Mouse (Mus musculus) kidney, embryonic 15.5 days (tissue): ENCODE measurements around the gene Ocm. TPM values are rescaled to one million over a fixed set of nuclear protein-coding genes. Genes with fewer than 3 reads are reported as not detected.
"Not testable (repeated sequence)": the region's sequence is repeated elsewhere in the genome, so short reads cannot be mapped to it uniquely, and the experiment has no call there.

Source experiments
- ATAC-seq: fragments of 200-750 bp; cut with Nextera tagmentation; replicated peaks from 2 replicates; pipeline ENCODE4 v1.8.0; 2017; ENCODE audit warnings: moderate TSS enrichment; ENCODE audit not compliant: low FRiP score
- H3K27ac ChIP-seq: fragments of 300-500 bp; sonication (generic); 2 replicates; pipeline ENCODE4 v1.5.1; 2015; ENCODE audit warnings: mild to moderate bottlenecking, inconsistent platforms
- H3K27me3 ChIP-seq: fragments of 300-500 bp; sonication (generic); 2 replicates; pipeline ENCODE4 v1.6.1; 2015; ENCODE audit warnings: inconsistent platforms
- H3K36me3 ChIP-seq: fragments of 300-500 bp; sonication (generic); 2 replicates; pipeline ENCODE4 v1.6.1; 2015; ENCODE audit warnings: inconsistent platforms
- H3K4me1 ChIP-seq: fragments of 300-500 bp; sonication (generic); 2 replicates; pipeline ENCODE4 v1.6.1; 2015; ENCODE audit warnings: inconsistent platforms
- H3K4me2 ChIP-seq: fragments of 300-500 bp; sonication (generic); 2 replicates; pipeline ENCODE4 v1.6.1; 2015; ENCODE audit warnings: moderate library complexity, mild to moderate bottlenecking, inconsistent platforms
- H3K4me3 ChIP-seq: fragments of 300-500 bp; sonication (generic); replicated peaks from 2 replicates; pipeline ENCODE4 v1.5.1; 2015; ENCODE audit warnings: mild to moderate bottlenecking, inconsistent platforms
- H3K9ac ChIP-seq: fragments of 300-500 bp; sonication (generic); 2 replicates; pipeline ENCODE4 v1.6.1; 2015; ENCODE audit warnings: mild to moderate bottlenecking, inconsistent platforms
- H3K9me3 ChIP-seq: fragments of 300-500 bp; sonication (generic); replicated peaks from 2 replicates; pipeline ENCODE4 v1.6.1; 2016; ENCODE audit warnings: inconsistent platforms
- WGBS: fragments of 180-500 bp; shearing (Covaris S2); methylation state at CpG from one replicate; pipeline ENCODE4 v1.1.7; 2015; ENCODE audit warnings: mixed read lengths; 5-methylcytosine and 5-hydroxymethylcytosine counted together
- polyA plus RNA-seq: library from polyadenylated mRNA; unstranded; fragments of >200 nt; fragmentation: Nextera tagmentation; extraction: Ambion mirVana; gene quantifications from 2 replicates; pipeline ENCODE4 v1.2.1, GENCODE M21; 2015

Ocm gene
- polyA plus RNA-seq, 1 experiment from 2014 or later = 5.0 TPM

GRCm38 (mm10) chr5:144039156-144039675 is 12.7 kb upstream of the Ocm start:
- Histone ChIP-seq H3K9ac (no peak overlapping the region), H3K4me3 (no peak overlapping the region), H3K27ac (no peak overlapping the region), H3K4me2 (no peak overlapping the region), H3K4me1 (0 out of 2 replicates have a peak, but pooled peaks cover 4% of the 10 kb centered on the region), H3K36me3 (no peaks in the 10 kb centered on the region), H3K27me3 (no peaks in the 10 kb centered on the region), H3K9me3 (no peaks in the 10 kb centered on the region; the same call in 1 of the 2 replicates)
- 74% methylated on average over 9 of the region's 9 CpGs for WGBS
- no peak for ATAC-seq

GRCm38 (mm10) chr5:144036952-144037351 is 10.5 kb upstream of the Ocm start:
- H3K4me2 ChIP-seq = peak overlapping the region; percentile 35
- H3K4me1 ChIP-seq = 0 out of 2 replicates have a peak, but pooled peaks cover 4% of the 10 kb centered on the region
- WGBS = 59% methylated on average over 17 of the region's 17 CpGs
- no peaks in the 10 kb centered on the region for H3K27me3 ChIP-seq
- H3K4me3 ChIP-seq = no peak overlapping the region
- H3K27ac ChIP-seq = no peak overlapping the region
- no peaks in the 10 kb centered on the region; the same call in 1 of the 2 replicates for H3K9me3 ChIP-seq
- ATAC-seq = no peak
- no peak overlapping the region for H3K9ac ChIP-seq
- no peaks in the 10 kb centered on the region for H3K36me3 ChIP-seq

DNA sequence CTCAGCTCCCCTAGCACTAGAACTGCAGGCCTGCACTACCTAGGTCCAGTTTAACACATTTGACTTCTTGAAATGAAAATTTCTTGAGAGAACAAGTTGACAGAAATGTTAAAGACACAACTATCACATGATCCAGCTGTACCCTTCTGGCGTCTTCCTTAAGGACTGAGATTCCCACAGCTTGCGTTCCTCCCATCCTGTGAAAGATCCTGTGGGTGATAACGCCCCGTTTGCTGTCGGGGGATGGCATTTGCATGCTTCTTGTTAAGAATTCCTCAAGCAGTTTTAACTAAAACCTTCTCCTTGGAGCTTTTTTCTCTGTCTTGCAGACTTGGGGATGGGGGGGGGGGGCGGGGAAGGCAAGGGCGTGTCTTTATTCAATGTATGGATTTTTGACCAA is 8.1 kb upstream of the Ocm start:
- Histone ChIP-seq H3K36me3 (no peaks in the 10 kb centered on the region), H3K4me3 (no peak overlapping the region), H3K27ac (no peak overlapping the region), H3K9me3 (no peaks in the 10 kb centered on the region), H3K9ac (no peak overlapping the region), H3K4me1 (no peaks in the 10 kb centered on the region), H3K4me2 (no peak overlapping the region), H3K27me3 (no peaks in the 10 kb centered on the region)
- ATAC-seq = no peak
- WGBS = 68% methylated on average over 7 of the region's 7 CpGs

DNA sequence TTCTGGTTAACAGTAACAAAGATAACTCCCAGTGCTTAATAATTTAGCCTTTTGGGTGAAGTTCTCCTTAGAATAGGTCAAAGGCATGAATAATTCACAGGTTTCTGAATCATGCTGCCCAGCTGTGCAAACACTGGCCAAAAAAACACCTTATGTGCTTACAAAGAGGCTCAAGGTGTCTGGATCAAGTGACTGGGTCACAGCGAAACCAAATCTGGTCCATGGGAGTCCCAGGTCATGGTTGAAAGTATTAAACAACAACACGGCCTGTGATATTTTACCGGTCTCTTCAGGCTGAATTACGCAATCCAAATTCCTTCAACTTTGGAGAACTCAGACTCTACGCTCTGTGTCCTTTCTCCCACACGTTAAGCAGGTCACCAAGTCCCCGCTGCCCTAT is 6.0 kb upstream of the Ocm start:
- Histone ChIP-seq H3K9ac (no peak overlapping the region), H3K27ac (no peak overlapping the region), H3K27me3 (no peaks in the 10 kb centered on the region), H3K4me1 (no peaks in the 10 kb centered on the region), H3K4me2 (no peak overlapping the region), H3K36me3 (no peaks in the 10 kb centered on the region), H3K9me3 (no peaks in the 10 kb centered on the region), H3K4me3 (no peak overlapping the region)
- 44% methylated on average over 7 of the region's 7 CpGs for WGBS
- peak; percentile 40; the same call in 1 of the 2 replicates for ATAC-seq

GRCm38 (mm10) chr5:144015845-144016244 is 10.6 kb downstream of the Ocm start:
- Histone ChIP-seq H3K9ac (no peak overlapping the region), H3K4me3 (no peak overlapping the region), H3K4me2 (no peak overlapping the region), H3K4me1 (peaks cover 15% of the 10 kb centered on the region; the same call in 1 of the 2 replicates), H3K27me3 (no peaks in the 10 kb centered on the region), H3K9me3 (no peaks in the 10 kb centered on the region), H3K36me3 (peaks cover 16% of the 10 kb centered on the region), H3K27ac (no peak overlapping the region)
- no peak for ATAC-seq
- 65% methylated on average over 9 of the region's 9 CpGs for WGBS

- Histone ChIP-seq H3K27me3 (no peaks in the 10 kb centered on the region), H3K4me3 (peak overlapping the region; percentile 92), H3K4me2 (peak overlapping the region; percentile 55), H3K9me3 (no peaks in the 10 kb centered on the region), H3K27ac (no peak overlapping the region), H3K9ac (no peak overlapping the region), H3K36me3 (peaks cover 22% of the 10 kb centered on the region), H3K4me1 (peaks cover 15% of the 10 kb centered on the region; the same call in 1 of the 2 replicates)
- WGBS = 74% methylated on average over 3 of the region's 3 CpGs
- no peak; the same call in 1 of the 2 replicates for ATAC-seq
These were observed 11.2 kb downstream of the Ocm start for GRCm38 (mm10) chr5:144015312-144015650.

DNA sequence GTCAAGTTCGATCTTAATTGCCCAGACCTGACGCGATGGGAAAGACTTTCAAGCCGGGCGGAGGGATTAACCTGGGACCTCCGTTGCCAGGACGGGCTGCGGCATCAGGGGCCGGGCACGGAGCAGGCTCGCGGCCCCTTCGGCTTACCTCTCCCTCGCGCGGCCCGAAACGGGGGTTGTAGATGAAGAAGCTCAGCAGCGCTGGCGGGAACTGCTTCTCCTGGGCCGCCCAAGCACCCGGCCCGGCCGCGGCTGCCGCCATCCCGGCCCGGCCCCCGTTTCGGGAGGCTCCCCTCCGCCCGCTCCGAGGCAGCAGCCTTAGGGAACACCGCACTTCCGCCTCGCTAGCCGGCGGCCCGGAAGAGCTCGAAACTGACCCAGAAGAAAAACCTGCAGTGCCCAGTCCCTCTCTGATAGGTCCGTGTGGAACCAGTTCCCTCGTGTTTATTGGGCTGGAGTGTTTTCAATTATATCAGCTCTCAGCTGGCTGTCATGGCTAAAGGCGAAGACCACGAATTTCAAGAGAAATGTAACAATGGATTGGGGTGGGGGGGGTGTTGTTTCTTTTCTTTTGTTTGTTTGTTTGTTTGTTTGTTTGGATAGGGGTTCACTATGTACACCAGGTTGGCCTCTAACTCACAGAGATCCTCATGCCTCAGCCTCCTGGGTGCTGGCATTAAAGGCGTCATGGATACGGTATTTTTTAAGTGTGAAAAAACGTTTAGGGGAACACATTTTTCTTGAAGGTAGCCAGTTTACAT is 11.7 kb downstream of the Ocm start, which contains the start of gene Ccz1:
Gene Ccz1 (minus strand): TSS at position 327 of the 761 bp plus-strand sequence.
- ATAC-seq = peak; percentile 99
- Histone ChIP-seq H3K4me2 (peak within 1 kb of the TSS; percentile 55), H3K9me3 (no peaks in the 10 kb centered on the region), H3K9ac (peak within 1 kb of the TSS; percentile 86), H3K27me3 (no peaks in the 10 kb centered on the region), H3K4me1 (peaks cover 15% of the 10 kb centered on the region; the same call in 1 of the 2 replicates), H3K4me3 (peak within 1 kb of the TSS; percentile 92), H3K27ac (peak within 1 kb of the TSS; percentile 89), H3K36me3 (peaks cover 26% of the 10 kb centered on the region)
- 4% methylated on average over 47 of the region's 47 CpGs for WGBS

GRCm38 (mm10) chr5:144013366-144014134 is 12.9 kb downstream of the Ocm start:
- not testable (repeated sequence) for H3K9me3 ChIP-seq, H3K27ac ChIP-seq, ATAC-seq, H3K27me3 ChIP-seq
- H3K9ac ChIP-seq = 0 out of 2 replicates have a peak overlapping the region, but pooled peaks have one; percentile 86
- H3K4me2 ChIP-seq = peak overlapping the region; percentile 55
- WGBS = 61% methylated on average over 13 of the region's 13 CpGs
- H3K4me3 ChIP-seq = peak overlapping the region; percentile 92
- peaks cover 15% of the 10 kb centered on the region; the same call in 1 of the 2 replicates for H3K4me1 ChIP-seq
- peaks cover 38% of the 10 kb centered on the region for H3K36me3 ChIP-seq

GRCm38 (mm10) chr5:144002461-144003192 is 23.8 kb downstream of the Ocm start:
- Histone ChIP-seq H3K27me3 (no peaks in the 10 kb centered on the region), H3K9ac (no peak overlapping the region), H3K9me3 (no peaks in the 10 kb centered on the region), H3K27ac (no peak overlapping the region), H3K4me1 (no peaks in the 10 kb centered on the region), H3K36me3 (peaks cover 91% of the 10 kb centered on the region), H3K4me3 (no peak overlapping the region), H3K4me2 (no peak overlapping the region)
- WGBS = 91% methylated on average over 15 of the region's 15 CpGs
- no peak for ATAC-seq

DNA sequence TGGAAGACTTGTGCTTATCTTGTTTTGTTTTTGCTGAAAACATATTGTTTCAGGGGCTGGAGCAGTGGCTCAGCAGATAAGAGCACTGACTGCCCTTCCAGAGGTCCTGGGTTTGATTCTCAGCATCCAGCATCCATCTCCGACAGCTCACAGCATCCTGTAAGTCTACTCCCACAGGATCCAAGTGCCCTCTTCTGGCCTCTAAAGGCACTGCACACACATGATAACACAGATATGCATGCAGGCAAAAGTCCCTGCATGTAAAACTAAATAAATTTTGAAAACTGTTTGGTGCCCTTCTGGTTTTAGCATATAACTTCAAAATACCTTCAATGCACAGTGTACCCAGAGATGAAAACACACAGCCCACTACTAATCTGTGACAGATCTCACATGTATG is 27.1 kb downstream of the Ocm start:
- peaks cover 99% of the 10 kb centered on the region for H3K36me3 ChIP-seq
- H3K27me3 ChIP-seq = no peaks in the 10 kb centered on the region
- no peaks in the 10 kb centered on the region for H3K9me3 ChIP-seq
- WGBS = 90% methylated on average over 1 of the region's 1 CpGs
- no peak overlapping the region for H3K9ac ChIP-seq
- no peak overlapping the region for H3K4me3 ChIP-seq
- H3K4me2 ChIP-seq = no peak overlapping the region
- no peaks in the 10 kb centered on the region for H3K4me1 ChIP-seq
- H3K27ac ChIP-seq = no peak overlapping the region
- ATAC-seq = no peak

GRCm38 (mm10) chr5:143994632-143995365 is 31.7 kb downstream of the Ocm start:
- H3K4me2 ChIP-seq = no peak overlapping the region
- no peaks in the 10 kb centered on the region for H3K4me1 ChIP-seq
- H3K27me3 ChIP-seq = no peaks in the 10 kb centered on the region
- no peaks in the 10 kb centered on the region for H3K9me3 ChIP-seq
- H3K36me3 ChIP-seq = peaks cover 99% of the 10 kb centered on the region
- no peak overlapping the region for H3K27ac ChIP-seq
- H3K4me3 ChIP-seq = no peak overlapping the region
- 66% methylated on average over 11 of the region's 11 CpGs for WGBS
- no peak overlapping the region for H3K9ac ChIP-seq
- no peak for ATAC-seq
